Mouse (Mus musculus) testis, postnatal 14 days (tissue): ENCODE data around the gene Slc16a4.
"Not testable (repeated sequence)": the region's sequence is repeated elsewhere in the genome, so short reads cannot be mapped to it uniquely, and the experiment has no call there.

Experiments
- DNase-seq: peaks from one replicate; pipeline ENCODE4 v3.0.0; 2021; ENCODE audit warnings: low spot score

Slc16a4 gene

GRCm38 (mm10) chr3:107295672-107296360 lies 4.8 kb downstream of the Slc16a4 start:
- DNase-seq: no peak

GRCm38 (mm10) chr3:107296917-107297316 lies 5.9 kb downstream of the Slc16a4 start:
- not testable (repeated sequence) for DNase-seq

- no peak for DNase-seq
Observed at GRCm38 (mm10) chr3:107317338-107317737, 26.3 kb downstream of the Slc16a4 start.

DNA sequence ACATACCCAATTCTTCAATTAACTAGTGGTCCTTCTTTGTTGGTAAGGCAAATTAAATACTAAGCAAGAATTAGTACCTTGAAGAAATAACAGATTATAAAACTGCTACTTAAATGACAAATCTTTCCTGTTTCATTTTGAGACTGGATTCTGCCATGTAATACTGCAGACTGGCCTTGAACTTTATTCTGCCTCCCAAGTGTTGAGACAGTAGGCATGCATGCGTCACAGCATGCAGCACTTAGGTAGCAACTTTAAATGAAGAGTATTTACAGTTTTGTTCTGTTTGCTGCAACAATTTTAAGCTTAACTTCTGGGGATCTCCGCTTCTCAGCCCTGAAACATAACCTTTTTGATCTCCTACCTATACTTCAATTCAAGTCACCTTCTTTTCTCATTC lies 30.1 kb downstream of the Slc16a4 start:
- no peak for DNase-seq

DNA sequence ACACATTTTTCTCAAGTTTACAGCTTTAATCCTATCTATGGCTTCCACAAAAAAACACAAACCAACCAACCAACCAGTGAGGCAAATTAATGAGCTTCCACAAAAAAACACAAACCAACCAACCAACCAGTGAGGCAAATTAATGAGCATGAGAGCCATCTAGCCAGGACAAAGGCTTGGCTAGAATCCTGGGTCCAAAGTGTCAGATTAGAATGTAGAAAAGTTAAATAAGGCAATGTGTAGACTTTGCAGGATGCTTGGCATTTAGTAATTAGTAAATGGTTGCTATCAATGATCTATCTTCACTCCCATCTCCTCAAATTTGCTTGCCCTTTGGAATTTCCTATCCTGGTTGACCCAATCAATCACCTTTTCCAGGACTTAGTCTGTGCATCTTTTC lies 30.7 kb downstream of the Slc16a4 start:
- no peak for DNase-seq

DNA sequence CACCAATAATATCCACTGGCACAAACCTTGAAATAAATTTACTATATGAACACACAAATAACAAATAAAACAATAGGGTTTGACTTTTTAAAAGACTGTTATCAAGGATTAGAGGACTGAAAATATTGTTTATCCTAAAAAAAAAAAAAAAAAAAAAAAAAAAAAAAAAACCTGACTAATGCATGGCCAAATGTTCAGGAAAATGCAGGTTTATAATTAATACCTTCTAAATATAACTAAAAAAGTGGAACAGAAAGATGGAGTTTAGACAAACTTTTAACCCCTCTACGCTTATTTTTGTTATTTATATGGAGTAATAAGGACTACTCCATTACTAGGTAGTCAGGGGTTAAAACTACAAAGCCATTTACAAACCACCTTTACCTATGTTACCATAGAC lies 35.4 kb downstream of the Slc16a4 start:
- DNase-seq: no peak

DNA sequence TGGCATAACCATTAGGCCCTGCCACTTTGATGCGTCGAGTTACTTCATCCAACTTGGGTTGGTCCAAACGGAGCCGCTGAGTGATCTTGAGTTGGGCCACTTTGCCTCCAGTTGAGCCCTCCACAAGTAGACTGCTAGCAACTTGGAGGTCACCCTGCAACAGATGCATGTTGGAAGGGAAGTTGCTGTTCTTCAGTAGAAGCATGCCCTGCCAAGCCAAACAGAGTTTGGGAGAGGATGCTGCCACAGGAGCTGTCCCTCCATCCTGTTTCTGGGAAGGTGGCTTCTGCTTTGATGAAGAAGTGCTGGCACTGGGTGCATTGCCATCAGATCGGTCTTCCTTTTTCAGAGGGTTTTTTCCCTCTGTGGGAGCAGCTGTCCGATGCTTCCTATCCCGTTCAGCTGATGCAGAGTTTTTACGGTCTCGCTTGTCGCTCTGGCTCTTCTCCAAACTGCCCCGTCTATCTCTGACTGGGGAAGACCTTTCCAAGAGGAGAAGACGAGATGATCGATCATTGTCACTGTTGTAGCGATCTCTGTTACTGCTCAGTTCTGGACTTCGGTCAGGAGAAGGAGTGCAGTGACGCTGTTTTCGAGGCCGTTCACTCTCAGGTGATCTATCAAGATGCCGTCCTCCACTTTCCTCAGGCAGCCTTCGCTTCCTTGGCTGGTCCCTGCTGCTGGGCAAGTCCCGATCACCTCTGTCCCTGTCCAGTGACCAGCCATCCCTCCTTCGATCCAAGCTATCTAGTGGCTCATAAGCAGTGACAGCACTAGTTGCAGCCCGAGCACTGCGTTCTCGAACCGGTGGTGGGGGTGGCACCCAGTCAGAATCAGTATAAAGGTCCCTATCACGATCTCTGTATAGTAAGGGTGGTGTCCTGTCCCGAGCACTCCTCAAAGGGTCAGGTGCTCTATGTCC lies 39.7 kb downstream of the Slc16a4 start:
- no peak for DNase-seq

DNA sequence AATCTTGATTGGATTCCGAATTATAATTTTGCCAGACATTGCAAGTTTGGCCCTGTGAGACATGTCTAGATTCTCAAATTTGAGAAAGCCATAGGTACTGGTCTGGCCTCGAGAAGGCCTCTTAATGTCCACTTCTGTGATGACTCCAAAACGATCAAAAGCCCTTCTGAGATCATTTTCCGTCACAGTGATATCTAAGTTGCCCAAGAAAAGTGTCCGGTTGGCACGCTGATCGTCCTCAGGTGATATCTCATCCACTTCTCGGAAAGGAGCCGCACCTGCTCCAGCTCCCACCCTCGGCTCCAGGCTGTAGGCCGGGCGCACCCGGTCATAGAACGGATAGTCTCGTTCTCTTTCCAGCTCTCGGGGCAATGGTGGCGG lies 40.7 kb downstream of the Slc16a4 start:
- no peak for DNase-seq

DNA sequence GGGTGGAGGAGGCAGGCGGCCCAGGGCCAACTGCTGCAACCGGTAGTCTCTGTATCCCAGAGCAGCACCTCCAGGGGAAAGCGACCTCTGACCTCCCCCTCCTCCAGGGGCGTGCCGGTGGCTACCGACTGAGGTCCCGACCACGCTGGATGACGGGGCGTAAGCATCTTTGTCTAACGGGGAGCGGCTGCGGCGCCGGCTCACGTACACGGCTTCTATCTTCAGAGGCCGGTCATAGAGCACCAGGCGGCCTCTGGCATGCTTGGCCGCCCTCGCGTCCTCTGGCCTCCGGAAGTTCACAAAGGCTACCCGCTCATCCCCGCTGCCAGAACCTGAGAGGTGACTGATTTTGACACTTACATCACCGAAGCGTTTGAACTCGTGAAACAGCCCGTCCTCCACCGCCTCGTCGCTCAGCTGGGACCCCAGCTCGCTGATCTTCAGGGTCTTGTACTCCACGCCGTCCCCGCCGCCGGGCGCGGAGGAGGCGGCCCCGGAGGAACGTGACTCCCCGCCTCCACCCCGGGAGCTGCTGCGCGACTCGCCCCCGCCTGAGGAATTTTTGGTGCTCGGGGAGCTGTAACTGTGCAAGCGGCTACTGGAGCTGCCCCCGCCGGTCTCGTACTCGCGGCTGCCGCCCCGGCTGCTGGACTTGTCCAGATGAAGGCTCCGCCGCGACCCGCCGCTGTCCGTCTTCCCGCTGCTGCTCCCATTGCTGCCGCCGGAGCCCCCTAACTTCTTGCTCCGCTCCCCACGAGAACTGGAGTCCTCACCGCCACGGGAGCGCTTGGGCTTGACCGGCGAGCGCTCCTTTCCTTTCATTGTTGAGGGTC lies 41.3 kb downstream of the Slc16a4 start:
- peak; percentile 65 for DNase-seq

DNA sequence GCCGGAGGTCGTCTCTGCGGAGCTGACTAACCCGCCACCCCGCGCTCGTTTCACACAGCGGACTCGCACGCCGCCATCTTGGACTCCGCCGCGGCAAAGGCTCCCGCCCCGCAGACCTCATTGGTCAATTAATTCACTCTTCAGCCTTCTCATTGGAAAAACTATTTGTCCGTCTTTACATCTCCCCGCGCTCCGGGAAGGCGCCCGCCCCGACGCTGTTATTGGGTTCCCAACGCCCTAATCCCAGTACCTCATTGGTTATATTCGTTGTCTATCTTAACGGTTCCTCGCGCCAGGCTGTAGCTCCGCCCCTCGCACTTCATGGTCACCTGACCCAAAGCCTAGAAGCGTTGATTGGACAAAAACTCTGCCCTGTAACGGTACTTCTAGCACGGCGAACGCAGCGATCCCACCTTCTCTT lies 41.9 kb downstream of the Slc16a4 start:
- DNase-seq: peak; percentile 98

DNA sequence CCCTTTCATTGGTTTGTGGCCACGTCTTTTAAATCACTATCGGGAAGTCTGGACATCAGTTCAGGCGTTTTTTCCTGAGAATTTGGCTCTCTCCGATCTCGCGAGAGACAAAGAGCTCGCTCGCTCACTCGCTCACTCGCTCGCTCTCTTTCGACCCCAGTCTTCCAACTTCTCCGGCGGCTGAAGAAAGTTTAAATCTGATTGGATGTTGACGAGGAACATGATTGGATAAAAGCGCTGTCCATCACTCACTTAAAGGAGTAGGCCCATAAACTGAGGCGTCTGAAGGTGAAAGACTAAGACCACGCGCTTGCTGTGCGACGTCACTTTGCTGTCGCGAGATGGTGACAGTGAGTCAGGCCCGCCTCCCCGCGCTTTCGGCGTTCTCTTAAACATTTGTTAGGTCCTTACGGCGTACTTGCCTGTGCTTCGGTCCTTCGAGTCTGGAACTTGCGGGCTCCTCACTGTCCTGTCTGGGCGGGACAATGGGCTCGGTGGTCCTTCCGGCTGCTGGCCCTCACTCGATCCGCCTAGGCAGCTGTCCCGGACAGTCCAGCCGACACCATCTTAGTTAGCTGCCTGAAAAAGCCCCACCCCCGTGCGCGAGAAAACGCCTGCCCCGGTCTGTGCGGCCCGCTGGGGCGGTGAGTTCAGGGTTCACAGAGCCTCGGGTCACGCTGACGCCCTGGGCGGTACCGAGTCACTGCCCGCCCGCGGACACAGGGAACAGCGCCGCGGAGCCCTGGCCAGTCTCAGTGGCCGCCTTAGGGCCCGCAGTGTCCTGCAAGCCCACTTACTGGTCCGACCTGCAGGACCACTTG lies 42.6 kb downstream of the Slc16a4 start, which contains the start of gene Rbm15:
Rbm15 (minus strand) TSS at position 293 of the 821 bp plus-strand sequence.
- peak; percentile 99 for DNase-seq

DNA sequence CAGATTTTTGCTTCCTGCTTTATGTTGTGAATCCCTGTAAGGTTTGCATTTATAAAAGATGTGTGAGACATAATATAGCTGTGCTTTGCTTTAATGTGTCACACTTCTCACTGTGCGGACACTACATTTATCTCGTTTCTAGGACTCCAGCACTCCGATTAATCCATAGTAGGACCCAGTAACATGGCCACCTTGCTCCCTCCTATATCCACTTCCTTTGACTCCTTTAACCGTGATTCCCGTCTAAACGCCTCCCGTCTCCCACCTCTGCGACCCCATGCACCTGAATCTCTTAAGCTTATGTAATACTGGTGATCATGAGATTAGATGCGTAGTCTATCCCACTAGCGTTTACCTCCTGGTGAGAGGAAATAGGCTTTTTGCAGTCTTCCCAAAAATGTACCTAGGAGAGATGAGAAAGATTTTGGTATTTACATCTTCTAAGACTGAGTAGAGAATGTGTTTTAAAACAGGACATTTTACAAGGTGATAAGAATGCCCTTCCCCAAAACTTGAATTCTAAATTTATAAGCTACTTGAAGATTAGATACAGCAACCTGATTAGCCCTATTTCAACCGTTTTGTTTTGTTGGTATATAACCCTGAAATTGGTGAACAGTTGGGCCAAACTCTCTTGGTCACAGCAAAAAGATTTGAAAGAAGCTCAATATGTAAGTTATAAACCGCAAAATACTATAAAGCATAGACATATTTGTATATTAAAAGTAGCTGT lies 43.3 kb downstream of the Slc16a4 start:
- DNase-seq: no peak

DNA sequence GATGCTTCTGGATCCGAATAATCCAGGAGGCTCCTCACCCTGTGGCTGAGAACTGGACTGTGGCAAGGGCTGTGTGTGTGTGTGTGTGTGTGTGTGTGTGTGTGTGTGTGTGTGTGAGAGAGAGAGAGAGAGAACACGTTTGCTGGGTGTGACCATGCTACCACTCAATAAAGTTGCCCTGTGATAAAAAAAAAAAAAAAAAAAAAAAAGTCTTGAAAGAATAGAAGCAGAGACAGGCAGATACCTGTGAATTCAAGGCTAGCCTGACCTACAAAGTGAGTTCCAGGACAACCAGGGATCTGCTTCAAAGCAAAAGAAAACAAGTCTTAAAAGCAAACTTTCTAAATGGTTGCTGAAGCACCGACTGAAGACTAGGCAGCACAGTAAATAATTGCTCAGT lies 52.9 kb downstream of the Slc16a4 start:
- DNase-seq: no peak

DNA sequence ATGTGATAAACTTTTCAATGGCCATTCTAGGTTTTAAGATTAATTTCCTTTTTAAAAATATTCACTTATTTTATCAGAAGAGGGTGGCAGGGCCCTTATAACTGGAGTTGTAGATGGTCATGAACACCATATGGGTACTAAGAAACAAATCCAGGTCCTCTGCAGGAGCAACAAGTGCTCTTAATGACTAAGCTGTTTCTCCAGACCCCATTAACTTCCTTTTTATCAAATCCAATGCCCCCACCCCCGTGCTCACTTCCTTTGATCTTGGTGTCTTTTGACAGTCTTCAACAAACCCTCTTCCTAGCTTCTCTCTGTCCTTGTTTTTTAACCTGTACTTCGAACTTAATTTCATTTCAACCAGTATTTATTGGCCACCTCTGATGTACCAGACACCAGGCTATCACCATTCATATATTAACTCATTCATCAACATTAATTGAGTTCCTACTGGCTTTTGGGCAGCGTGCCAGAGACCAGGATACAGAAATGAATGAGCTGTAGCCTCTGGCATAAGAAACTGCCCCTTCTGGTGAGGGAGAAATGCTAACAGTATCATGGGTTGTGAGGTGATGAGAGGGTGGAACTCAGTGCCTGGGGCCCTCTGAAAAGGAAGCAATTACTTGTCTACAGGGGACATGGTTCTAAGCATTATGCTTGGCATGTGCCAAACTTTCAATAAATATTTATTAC lies 54.1 kb downstream of the Slc16a4 start:
- DNase-seq: no peak

- DNase-seq: peak; percentile 72
Observed at GRCm38 (mm10) chr3:107349006-107349405, 58.0 kb downstream of the Slc16a4 start.

- no peak for DNase-seq
Observed at GRCm38 (mm10) chr3:107351706-107352105, 60.7 kb downstream of the Slc16a4 start.

- no peak for DNase-seq
Observed at GRCm38 (mm10) chr3:107355618-107356260, 64.7 kb downstream of the Slc16a4 start.

DNA sequence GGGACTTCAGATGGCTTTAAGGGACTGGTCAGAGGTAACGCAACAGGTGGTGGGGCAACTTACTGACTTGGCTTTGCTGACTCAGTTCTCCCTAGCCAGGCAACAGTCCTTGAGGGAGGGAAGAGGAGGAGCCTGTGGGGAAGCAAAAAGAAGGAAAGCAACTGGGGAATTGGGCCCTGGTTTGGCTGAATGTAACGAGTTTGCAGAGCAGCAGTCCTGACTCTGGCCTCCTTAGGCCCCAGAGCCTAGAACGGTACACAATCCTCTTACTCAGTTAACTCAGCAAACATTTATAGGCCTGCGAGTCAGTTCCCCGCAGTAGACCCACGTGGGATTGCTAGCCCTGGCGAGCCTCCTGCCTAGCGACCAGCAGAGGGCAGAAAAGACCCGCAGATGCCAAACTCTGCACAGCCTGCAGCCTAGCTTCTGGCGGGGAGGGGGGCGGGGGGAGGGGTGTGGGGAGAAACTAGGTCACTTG lies 66.0 kb downstream of the Slc16a4 start:
- DNase-seq: peak; percentile 69

DNA sequence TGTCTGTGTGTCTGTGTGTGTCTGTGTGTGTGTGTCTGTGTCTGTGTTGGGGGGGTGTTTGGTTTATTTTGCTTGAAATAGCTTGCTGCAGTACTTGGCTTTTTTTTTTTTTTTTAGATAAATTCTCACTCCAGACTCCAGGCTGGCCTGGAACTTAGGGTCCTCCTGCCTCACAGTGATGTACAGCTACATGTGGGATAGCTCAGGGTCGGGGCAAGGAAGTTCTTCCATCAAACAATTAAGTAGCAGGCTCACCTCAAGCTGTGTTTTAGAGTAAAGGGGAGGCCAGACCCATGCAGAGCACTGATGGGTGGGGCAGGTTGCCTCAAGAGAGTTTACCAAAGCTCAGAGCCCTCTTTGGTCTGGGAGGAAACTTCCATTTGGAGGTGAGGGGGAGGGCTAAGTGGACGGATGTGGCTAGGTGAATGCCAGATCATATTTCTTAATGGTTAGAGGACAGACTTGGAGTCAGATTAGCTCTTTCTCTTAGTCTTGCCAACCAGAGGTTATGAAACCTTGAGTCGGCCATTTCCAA lies 66.7 kb downstream of the Slc16a4 start:
- DNase-seq: no peak
